Mouse (Mus musculus) erythroblast, embryonic 14.5 days (primary cell): ENCODE measurements at regions not wholly inside any gene's neighbourhood (a gene's known extent, or its start where the extent isn't known, plus 50 kb on each side); places are given as distances from the start of the nearest gene placed in this dataset.
"Not testable (repeated sequence)": the region's sequence is repeated elsewhere in the genome, so short reads cannot be mapped to it uniquely, and the experiment has no call there.

Experiments
- GATA1 ChIP-seq: IDR thresholded peaks from 2 replicates; pipeline ENCODE4 v1.6.1; 2012; ENCODE audit warnings: low read length, inconsistent platforms, mixed read lengths
- TAL1 ChIP-seq: IDR thresholded peaks from 3 replicates; pipeline ENCODE4 v1.6.1; 2012; ENCODE audit warnings: low read length, inconsistent platforms, mixed read lengths

DNA sequence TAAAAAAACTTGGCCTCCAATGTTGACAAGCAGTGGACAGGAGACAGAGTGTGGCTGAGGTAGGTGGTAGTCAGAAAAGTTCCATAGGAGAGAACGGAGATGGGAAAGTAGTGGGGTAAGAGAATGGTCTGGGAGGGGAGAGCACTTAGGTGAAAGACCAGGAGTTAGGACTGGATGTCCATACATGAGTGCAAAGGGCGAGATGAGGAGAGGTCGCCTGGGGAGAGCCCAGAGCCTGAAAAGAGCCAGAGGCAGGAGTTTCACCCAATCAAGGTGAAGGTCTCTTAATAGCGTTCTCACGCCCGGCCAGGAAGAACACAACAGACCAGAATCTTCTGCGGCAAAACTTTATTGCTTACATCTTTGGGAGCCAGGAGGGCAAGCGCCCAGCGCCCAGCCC lies 60.3 kb upstream of the Lemd2 start:
- TF ChIP-seq GATA1, TAL1: not testable (repeated sequence)
